Mouse (Mus musculus) heart, adult 2 months (tissue): ENCODE data around the gene Cisd1. TPM values are rescaled to one million over a fixed set of nuclear protein-coding genes. Genes with fewer than 3 reads are reported as not detected.
A peak's percentile ranks its signal among the peaks of the same experiment; 100 is the strongest.

Source experiments
- DNase-seq, 2 experiments: peaks; one replicate each; pipeline ENCODE4 v3.0.0; 2021
- H3K27ac ChIP-seq: fragments of 200-600 bp; 2 replicates; pipeline ENCODE4 v1.8.1; 2022
- H3K27me3 ChIP-seq: fragments of 200-500 bp; 2 replicates; pipeline ENCODE4 v1.6.1; 2012; ENCODE audit warnings: mild to moderate bottlenecking, low read length, inconsistent platforms, mixed read lengths; ENCODE audit not compliant: control insufficient read depth, insufficient read depth
- H3K36me3 ChIP-seq: fragments of 200-500 bp; 2 replicates; pipeline ENCODE4 v1.6.1; 2012; ENCODE audit warnings: low read length, inconsistent platforms; ENCODE audit not compliant: control insufficient read depth, insufficient read depth
- H3K4me1 ChIP-seq: fragments of 200-500 bp; 2 replicates; pipeline ENCODE4 v1.6.1; 2011; ENCODE audit warnings: low read length; ENCODE audit not compliant: control insufficient read depth, insufficient read depth
- H3K4me3 ChIP-seq: fragments of 200-600 bp; 2 replicates; pipeline ENCODE4 v1.8.1; 2022
- H3K79me2 ChIP-seq: fragments of 200-500 bp; replicated peaks from 2 replicates; pipeline ENCODE4 v1.6.1; 2012; ENCODE audit warnings: mild to moderate bottlenecking, inconsistent platforms, low read length, moderate library complexity, mixed read lengths; ENCODE audit not compliant: control insufficient read depth, insufficient read depth
- H3K9ac ChIP-seq: fragments of 200-500 bp; 2 replicates; pipeline ENCODE4 v1.6.1; 2012; ENCODE audit warnings: low read depth, mild to moderate bottlenecking, control low read depth, inconsistent platforms, low read length, mixed read lengths
- CTCF ChIP-seq: fragments of 200-600 bp; IDR thresholded peaks from 2 replicates; pipeline ENCODE4 v1.8.1; 2022; ENCODE audit warnings: antibody characterized with exemption, mild to moderate bottlenecking, moderate library complexity
- EP300 ChIP-seq: fragments of 200-500 bp; IDR thresholded peaks from 2 replicates; pipeline ENCODE4 v1.6.1; 2011; ENCODE audit warnings: low read depth, low read length, control low read depth; ENCODE audit not compliant: insufficient read depth
- POLR2A ChIP-seq: fragments of 200-500 bp; IDR thresholded peaks from 2 replicates; pipeline ENCODE4 v1.6.1; 2011; ENCODE audit warnings: mild to moderate bottlenecking, low read depth, low read length, control low read depth; ENCODE audit not compliant: insufficient read depth
- WGBS: fragments of 180-500 bp; shearing (Covaris S2); methylation state at CpG from one replicate; pipeline ENCODE4 v1.1.7; 2018; 5-methylcytosine and 5-hydroxymethylcytosine counted together
- intact Hi-C: fragments of 180-260 bp; cut with DNase I; formaldehyde crosslinking; loops from one replicate; pipeline ENCODE4 v1.15.1; 2025
- polyA plus RNA-seq: library from polyadenylated mRNA; depleted of rRNA; stranded (reverse); fragments of >200 nt; gene quantifications from 2 replicates; pipeline ENCODE4 v1.2.3, GENCODE M21; 2012; rRNA removed
- total RNA-seq, 2 experiments: library from RNA; stranded (reverse); gene quantifications; 2 replicates each; pipeline ENCODE4 v1.2.3; 2021

Cisd1 gene
- total and polyA plus RNA-seq, 3 experiments: 203 to 338 (median 295) TPM

DNA sequence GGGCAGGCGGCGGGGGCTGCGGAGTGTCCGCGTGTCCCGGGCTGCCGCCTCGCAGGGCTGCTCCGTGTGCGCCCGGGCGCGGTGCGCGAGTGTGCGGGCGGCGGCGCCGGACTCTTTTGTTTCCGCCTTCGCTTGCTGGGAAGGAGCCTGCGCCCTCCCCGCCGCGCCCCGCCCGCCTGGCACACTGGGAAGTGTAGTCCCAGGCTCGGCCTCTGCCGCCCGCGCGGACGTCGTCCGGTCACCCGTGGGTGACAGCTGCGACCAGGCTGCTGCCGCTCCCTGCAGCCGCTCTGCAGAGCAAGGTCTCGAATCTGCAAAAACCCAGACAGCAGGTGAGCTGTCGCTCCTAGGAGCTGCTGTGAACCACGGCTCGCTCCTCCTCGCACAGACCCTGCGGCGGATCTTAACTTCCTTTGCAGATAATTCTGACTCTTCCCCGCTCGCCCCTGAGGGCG lies 59.6 kb downstream of the Cisd1 start, which contains the start of gene Ube2d1:
Gene Ube2d1, minus strand, starts transcription at position 137 of the 455 bp plus-strand sequence.
- peak within 1 kb of the TSS; percentile 89 for H3K27ac ChIP-seq
- H3K9ac ChIP-seq: peak within 1 kb of the TSS; percentile 92
- H3K4me3 ChIP-seq: peak within 1 kb of the TSS; percentile 93
- intact Hi-C loops: loop anchor here (2.0 to 5.0 kb wide), 2 partner anchors 48 to 62 kb away; partner anchors contain the start of gene Ipmk
- no peaks in the 10 kb centered on the region for H3K27me3 ChIP-seq
- peak; percentile 73; the same call in 1 of the 2 replicates for TF ChIP-seq POLR2A
- peak; percentile 60 for TF ChIP-seq CTCF
- TF ChIP-seq EP300: no peak
- peaks cover 6% of the 10 kb centered on the region for H3K4me1 ChIP-seq
- peak; percentile 92 for DNase-seq
- peaks cover 5% of the 10 kb centered on the region for H3K36me3 ChIP-seq
- 1% methylated on average over 46 of the region's 50 CpGs for WGBS
- peaks cover 1% of the 10 kb centered on the region; the same call in 1 of the 2 replicates for H3K79me2 ChIP-seq

GRCm38 (mm10) chr10:71284511-71285125 lies 60.1 kb downstream of the Cisd1 start:
- intact Hi-C loops: loop anchor here (2.0 to 5.0 kb wide), 2 partner anchors 48 to 63 kb away; partner anchors contain the start of gene Ipmk
- DNase-seq: peak in 1 of 2 experiments; percentile 48

DNA sequence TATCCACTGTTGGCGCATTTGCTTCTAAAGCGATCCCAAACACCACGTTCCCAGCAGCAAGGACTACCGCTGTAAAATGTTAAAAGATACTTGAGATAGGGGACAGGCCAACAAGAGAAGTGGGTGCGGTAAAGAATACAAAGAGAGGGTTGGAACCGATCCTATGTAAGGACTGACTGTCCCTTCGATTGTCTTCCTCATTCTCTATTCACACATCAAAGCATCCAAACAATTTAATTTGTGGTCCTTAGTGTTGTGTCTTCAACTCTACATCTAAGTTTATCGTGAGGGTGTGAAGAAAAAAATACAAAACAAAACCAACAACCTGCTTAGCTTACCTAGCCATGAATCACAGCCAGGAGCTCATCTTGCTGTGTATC lies 60.6 kb downstream of the Cisd1 start:
- Histone ChIP-seq H3K27ac (peak overlapping the region; percentile 89; the same call in 1 of the 2 replicates), H3K4me1 (peaks cover 6% of the 10 kb centered on the region), H3K9ac (peak overlapping the region; percentile 92), H3K4me3 (peak overlapping the region; percentile 93), H3K36me3 (peaks cover 5% of the 10 kb centered on the region), H3K27me3 (no peaks in the 10 kb centered on the region), H3K79me2 (peaks cover 1% of the 10 kb centered on the region; the same call in 1 of the 2 replicates)
- TF ChIP-seq CTCF (no peak), POLR2A (no peak), EP300 (no peak)
- no peak for DNase-seq
- intact Hi-C loops: loop anchor here (2.0 kb wide), 1 partner anchor 47 kb away; no protein-coding TSS in a partner anchor
- WGBS: 22% methylated on average over 8 of the region's 8 CpGs

More at GRCm38 (mm10) chr10:71284511-71285125, 60.1 kb downstream of the Cisd1 start:
- Histone ChIP-seq H3K27ac (peak overlapping the region; percentile 89), H3K27me3 (no peaks in the 10 kb centered on the region), H3K79me2 (peaks cover 1% of the 10 kb centered on the region; the same call in 1 of the 2 replicates), H3K4me3 (peak overlapping the region; percentile 93), H3K9ac (peak overlapping the region; percentile 92), H3K36me3 (peaks cover 5% of the 10 kb centered on the region), H3K4me1 (peaks cover 6% of the 10 kb centered on the region)
- WGBS: under 1% methylated on average over 41 of the region's 41 CpGs
- TF ChIP-seq EP300 (no peak), POLR2A (no peak), CTCF (no peak)

Other genes starting within 250 kb of the Cisd1 start
- gene Bicc1, start 185.3 kb downstream of the Cisd1 start, total RNA-seq: 10 to 100 TPM; 14.6 to 17.1 TPM
- 13.7 and 18.7 TPM in 2 replicates for gene Bicc1, start 185.3 kb downstream of the Cisd1 start, polyA plus RNA-seq
- 10 to 100 TPM; 61.0 to 67.5 TPM for gene Tfam, start 106.7 kb downstream of the Cisd1 start, total RNA-seq
- 8.6 and 13.1 TPM in 2 replicates for gene Tfam, start 106.7 kb downstream of the Cisd1 start, polyA plus RNA-seq
- gene Ube2d1, start 59.7 kb downstream of the Cisd1 start, total RNA-seq: 10 to 100 TPM; 40.5 to 46.8 TPM
- gene Ube2d1, start 59.7 kb downstream of the Cisd1 start, polyA plus RNA-seq: 48.7 and 76.4 TPM in 2 replicates
- gene Ipmk, start 2.8 kb upstream of the Cisd1 start, total RNA-seq: 10 to 100 TPM; 12.6 to 17.9 TPM
- 5.0 and 8.5 TPM in 2 replicates for gene Ipmk, start 2.8 kb upstream of the Cisd1 start, polyA plus RNA-seq